Mouse (Mus musculus) midbrain, embryonic 13.5 days (tissue): ENCODE measurements at regions not wholly inside any gene's neighbourhood (a gene's known extent, or its start where the extent isn't known, plus 50 kb on each side); places are given as distances from the start of the nearest gene placed in this dataset.
A peak's percentile ranks its signal among the peaks of the same experiment; 100 is the strongest.

Source experiments
- ATAC-seq: fragments of 200-750 bp; cut with Nextera tagmentation; 2 replicates; pipeline ENCODE4 v1.8.0; 2017; ENCODE audit warnings: mild to moderate bottlenecking, moderate TSS enrichment, moderate library complexity
- H3K27ac ChIP-seq: fragments of 300-500 bp; sonication (generic); 2 replicates; pipeline ENCODE4 v1.5.1; 2015; ENCODE audit warnings: inconsistent platforms, mild to moderate bottlenecking, moderate library complexity
- H3K27me3 ChIP-seq: fragments of 300-500 bp; sonication (generic); 2 replicates; pipeline ENCODE4 v1.6.1; 2015; ENCODE audit warnings: mild to moderate bottlenecking, inconsistent platforms
- H3K36me3 ChIP-seq: fragments of 300-500 bp; sonication (generic); 2 replicates; pipeline ENCODE4 v1.6.1; 2015; ENCODE audit warnings: mild to moderate bottlenecking, inconsistent platforms
- H3K4me1 ChIP-seq: fragments of 300-500 bp; sonication (generic); replicated peaks from 2 replicates; pipeline ENCODE4 v1.6.1; 2015; ENCODE audit warnings: inconsistent platforms
- H3K4me2 ChIP-seq: fragments of 300-500 bp; sonication (generic); replicated peaks from 2 replicates; pipeline ENCODE4 v1.6.1; 2015; ENCODE audit warnings: moderate library complexity, mild to moderate bottlenecking, inconsistent platforms
- H3K4me3 ChIP-seq: fragments of 300-500 bp; sonication (generic); replicated peaks from 2 replicates; pipeline ENCODE4 v1.5.1; 2015; ENCODE audit warnings: mild to moderate bottlenecking, inconsistent platforms
- H3K9ac ChIP-seq: fragments of 300-500 bp; sonication (generic); replicated peaks from 2 replicates; pipeline ENCODE4 v1.6.1; 2015; ENCODE audit warnings: mild to moderate bottlenecking, inconsistent platforms
- H3K9me3 ChIP-seq: fragments of 300-500 bp; sonication (generic); 2 replicates; pipeline ENCODE4 v1.6.1; 2016; ENCODE audit warnings: mild to moderate bottlenecking, inconsistent platforms
- WGBS: fragments of 180-500 bp; shearing (Covaris S2); methylation state at CpG from one replicate; pipeline ENCODE4 v1.1.7; 2015; 5-methylcytosine and 5-hydroxymethylcytosine counted together

GRCm38 (mm10) chr2:61177801-61178200 is 214.8 kb upstream of the Rbms1 start:
- Histone ChIP-seq H3K4me1 (0 out of 2 replicates have a peak, but pooled peaks cover 8% of the 10 kb centered on the region), H3K27ac (no peak overlapping the region), H3K4me2 (no peak overlapping the region), H3K36me3 (no peaks in the 10 kb centered on the region), H3K27me3 (no peaks in the 10 kb centered on the region), H3K9ac (no peak overlapping the region), H3K4me3 (no peak overlapping the region), H3K9me3 (no peaks in the 10 kb centered on the region)
- 91% methylated on average over 2 of the region's 2 CpGs for WGBS
- no peak for ATAC-seq

GRCm38 (mm10) chr2:61176807-61177206 is 213.8 kb upstream of the Rbms1 start:
- Histone ChIP-seq H3K27ac (peak overlapping the region; percentile 6; the same call in 1 of the 2 replicates), H3K9me3 (no peaks in the 10 kb centered on the region), H3K4me3 (no peak overlapping the region), H3K4me1 (0 out of 2 replicates have a peak, but pooled peaks cover 4% of the 10 kb centered on the region), H3K4me2 (no peak overlapping the region), H3K36me3 (no peaks in the 10 kb centered on the region), H3K27me3 (no peaks in the 10 kb centered on the region), H3K9ac (no peak overlapping the region)
- no peak for ATAC-seq
- WGBS = 4% methylated on average over 2 of the region's 2 CpGs

GRCm38 (mm10) chr2:61173581-61173980 is 210.6 kb upstream of the Rbms1 start:
- H3K36me3 ChIP-seq = no peaks in the 10 kb centered on the region
- H3K4me1 ChIP-seq = 0 out of 2 replicates have a peak, but pooled peaks cover 4% of the 10 kb centered on the region
- no peak for ATAC-seq
- H3K27me3 ChIP-seq = no peaks in the 10 kb centered on the region
- H3K9ac ChIP-seq = no peak overlapping the region
- H3K9me3 ChIP-seq = no peaks in the 10 kb centered on the region
- no peak overlapping the region for H3K4me2 ChIP-seq
- H3K27ac ChIP-seq = no peak overlapping the region
- WGBS = 89% methylated on average over 2 of the region's 2 CpGs
- no peak overlapping the region for H3K4me3 ChIP-seq

- H3K27me3 ChIP-seq = no peaks in the 10 kb centered on the region
- WGBS = 91% methylated on average over 1 of the region's 1 CpGs
- no peak overlapping the region for H3K9ac ChIP-seq
- no peak overlapping the region for H3K4me3 ChIP-seq
- no peaks in the 10 kb centered on the region for H3K4me1 ChIP-seq
- H3K36me3 ChIP-seq = no peaks in the 10 kb centered on the region
- no peak overlapping the region for H3K4me2 ChIP-seq
- ATAC-seq = no peak
- H3K27ac ChIP-seq = no peak overlapping the region
- H3K9me3 ChIP-seq = no peaks in the 10 kb centered on the region
These were observed 198.3 kb upstream of the Rbms1 start for GRCm38 (mm10) chr2:61161336-61161735.

- Histone ChIP-seq H3K4me2 (no peak overlapping the region), H3K4me1 (no peaks in the 10 kb centered on the region), H3K9ac (no peak overlapping the region), H3K9me3 (no peaks in the 10 kb centered on the region), H3K4me3 (no peak overlapping the region), H3K36me3 (no peaks in the 10 kb centered on the region), H3K27ac (no peak overlapping the region), H3K27me3 (no peaks in the 10 kb centered on the region)
- no peak for ATAC-seq
- 73% methylated on average over 3 of the region's 3 CpGs for WGBS
These were observed 196.8 kb upstream of the Rbms1 start for GRCm38 (mm10) chr2:61159761-61160160.

GRCm38 (mm10) chr2:61138998-61139631 is 176.1 kb upstream of the Rbms1 start:
- Histone ChIP-seq H3K9ac (no peak overlapping the region), H3K9me3 (no peaks in the 10 kb centered on the region), H3K27ac (no peak overlapping the region), H3K4me2 (no peak overlapping the region), H3K27me3 (no peaks in the 10 kb centered on the region), H3K36me3 (no peaks in the 10 kb centered on the region), H3K4me3 (no peak overlapping the region), H3K4me1 (no peaks in the 10 kb centered on the region)
- ATAC-seq = no peak
- 75% methylated on average over 19 of the region's 19 CpGs for WGBS

GRCm38 (mm10) chr2:61138625-61138997 is 175.6 kb upstream of the Rbms1 start:
- Histone ChIP-seq H3K9me3 (no peaks in the 10 kb centered on the region), H3K27me3 (no peaks in the 10 kb centered on the region), H3K4me2 (no peak overlapping the region), H3K4me1 (no peaks in the 10 kb centered on the region), H3K4me3 (no peak overlapping the region), H3K9ac (no peak overlapping the region), H3K36me3 (no peaks in the 10 kb centered on the region), H3K27ac (no peak overlapping the region)
- ATAC-seq = no peak
- WGBS = 61% methylated on average over 3 of the region's 3 CpGs

- Histone ChIP-seq H3K4me1 (no peaks in the 10 kb centered on the region), H3K36me3 (no peaks in the 10 kb centered on the region), H3K27ac (no peak overlapping the region), H3K4me3 (no peak overlapping the region), H3K27me3 (no peaks in the 10 kb centered on the region), H3K9ac (no peak overlapping the region), H3K9me3 (no peaks in the 10 kb centered on the region), H3K4me2 (no peak overlapping the region)
- WGBS = 67% methylated on average over 3 of the region's 3 CpGs
- no peak for ATAC-seq
These were observed 174.4 kb upstream of the Rbms1 start for GRCm38 (mm10) chr2:61137378-61137777.

- ATAC-seq = no peak
- Histone ChIP-seq H3K4me2 (no peak overlapping the region), H3K27me3 (no peaks in the 10 kb centered on the region), H3K4me1 (no peaks in the 10 kb centered on the region), H3K4me3 (no peak overlapping the region), H3K9ac (no peak overlapping the region), H3K9me3 (no peaks in the 10 kb centered on the region), H3K36me3 (no peaks in the 10 kb centered on the region), H3K27ac (no peak overlapping the region)
- WGBS = 24% methylated on average over 1 of the region's 1 CpGs
These were observed 173.9 kb upstream of the Rbms1 start for GRCm38 (mm10) chr2:61136926-61137325.

GRCm38 (mm10) chr2:61123046-61123806 is 160.2 kb upstream of the Rbms1 start:
- Histone ChIP-seq H3K36me3 (no peaks in the 10 kb centered on the region), H3K4me2 (no peak overlapping the region), H3K27me3 (no peaks in the 10 kb centered on the region), H3K4me1 (no peaks in the 10 kb centered on the region), H3K27ac (no peak overlapping the region), H3K9me3 (no peaks in the 10 kb centered on the region), H3K4me3 (no peak overlapping the region), H3K9ac (no peak overlapping the region)
- no peak for ATAC-seq
- 90% methylated on average over 7 of the region's 7 CpGs for WGBS

- Histone ChIP-seq H3K4me3 (no peak overlapping the region), H3K9me3 (no peaks in the 10 kb centered on the region), H3K27me3 (no peaks in the 10 kb centered on the region), H3K4me2 (no peak overlapping the region), H3K9ac (no peak overlapping the region), H3K36me3 (no peaks in the 10 kb centered on the region), H3K27ac (no peak overlapping the region), H3K4me1 (no peaks in the 10 kb centered on the region)
- WGBS = 68% methylated on average over 5 of the region's 5 CpGs
- ATAC-seq = no peak
These were observed 158.3 kb upstream of the Rbms1 start for GRCm38 (mm10) chr2:61121281-61121680.

- Histone ChIP-seq H3K4me1 (no peaks in the 10 kb centered on the region), H3K27ac (no peak overlapping the region), H3K4me3 (no peak overlapping the region), H3K36me3 (no peaks in the 10 kb centered on the region), H3K4me2 (no peak overlapping the region), H3K9ac (no peak overlapping the region), H3K27me3 (no peaks in the 10 kb centered on the region), H3K9me3 (no peaks in the 10 kb centered on the region)
- WGBS = 66% methylated on average over 2 of the region's 2 CpGs
- ATAC-seq = no peak
These were observed 151.6 kb upstream of the Rbms1 start for GRCm38 (mm10) chr2:61114620-61115019.
